Mouse (Mus musculus) heart, postnatal 10 days (tissue): ENCODE measurements around the gene Dzip1l. TPM values are rescaled to one million over a fixed set of nuclear protein-coding genes. Genes with fewer than 3 reads are reported as not detected.

Experiments
- DNase-seq, 2 experiments: peaks; one replicate each; pipeline ENCODE4 v3.0.0; 2021
- intact Hi-C: fragments of 180-260 bp; cut with DNase I; formaldehyde crosslinking; loops from one replicate; pipeline ENCODE4 v1.15.1; 2025
- total RNA-seq, 2 experiments: library from RNA; stranded (reverse); gene quantifications; 2 replicates each; pipeline ENCODE4 v1.2.3; 2021

Gene Dzip1l
- total RNA-seq, 2 experiments from 2014 or later = 6.0 to 7.2 TPM

- no peak for DNase-seq
- intact Hi-C loops = no loop called here
Observed at GRCm38 (mm10) chr9:99709588-99710248, 80.4 kb downstream of the Dzip1l start.

DNA sequence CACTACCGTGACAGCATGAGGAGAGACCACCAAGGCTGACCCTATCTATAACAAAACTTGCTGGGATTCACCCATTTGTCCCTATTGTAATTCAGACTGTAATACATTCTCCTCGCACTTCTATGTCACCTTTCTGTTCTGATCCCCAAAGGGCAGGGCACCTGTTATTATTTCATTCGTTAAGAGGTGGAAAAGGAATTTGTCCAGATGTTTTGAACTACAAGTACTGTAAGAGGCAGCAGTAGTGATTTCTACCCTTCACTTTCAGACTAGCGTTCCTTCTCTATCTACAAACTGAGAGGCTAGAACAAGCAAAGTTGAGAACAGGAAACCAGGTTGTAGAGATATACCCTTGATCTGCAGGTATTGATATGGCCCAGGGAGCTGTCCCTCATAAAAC is 81.0 kb downstream of the Dzip1l start:
- DNase-seq = no peak
- intact Hi-C loops = no loop called here

DNA sequence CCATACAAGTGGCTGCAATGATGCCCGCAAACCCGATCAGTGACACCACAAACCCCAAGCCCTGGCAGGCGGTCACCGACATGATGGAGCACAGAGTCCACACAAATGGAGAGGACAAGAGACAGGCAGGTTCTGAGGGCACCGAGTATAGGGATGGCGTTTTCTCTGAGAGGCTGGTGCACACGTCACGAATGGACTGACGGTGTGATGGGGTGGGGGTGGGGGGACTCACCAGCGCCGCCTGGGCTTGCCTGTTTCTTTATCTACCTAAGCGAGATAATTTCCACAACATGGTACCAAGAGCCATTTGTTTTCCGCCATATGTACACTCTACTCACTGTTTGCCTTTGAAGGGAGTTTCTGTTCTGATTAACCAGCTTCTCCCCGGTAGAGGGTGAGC is 87.8 kb downstream of the Dzip1l start, which contains the start of gene Cldn18:
Cldn18 (minus strand) TSS at position 134 of the 400 bp plus-strand sequence.
- no peak for DNase-seq
- intact Hi-C loops = no loop called here

Other genes starting within 250 kb of the Dzip1l start
- gene Mras, start 192.1 kb upstream of the Dzip1l start, total RNA-seq = 10 to 100 TPM; 10.1 to 12.2 TPM
- gene Nme9, start 178.0 kb upstream of the Dzip1l start, total RNA-seq = not detected
- 10 to 100 TPM; 24.2 to 27.6 TPM for gene Armc8, start 60.6 kb upstream of the Dzip1l start, total RNA-seq
- 1 to 10 TPM; 9.0 to 9.5 TPM for gene Dbr1, start 53.7 kb upstream of the Dzip1l start, total RNA-seq
- gene A4gnt, start 17.0 kb upstream of the Dzip1l start, total RNA-seq = not detected
- not detected for gene Cldn18, start 87.8 kb downstream of the Dzip1l start, total RNA-seq
- gene Sox14, start 246.7 kb downstream of the Dzip1l start, total RNA-seq = not detected